Mouse (Mus musculus) liver, adult 2 months (tissue): ENCODE data around the gene Capn15. TPM values are rescaled to one million over a fixed set of nuclear protein-coding genes. Genes with fewer than 3 reads are reported as not detected.
A peak's percentile ranks its signal among the peaks of the same experiment; 100 is the strongest.

ENCODE experiments used
- DNase-seq: peaks from one replicate; pipeline ENCODE4 v3.0.0-alpha.2; 2011; ENCODE audit warnings: low read depth, low spot score; ENCODE audit errors: extremely low read depth
- H3K27ac ChIP-seq: fragments of 200-500 bp; replicated peaks from 2 replicates; pipeline ENCODE4 v1.5.1; 2012; ENCODE audit warnings: low read depth, mild to moderate bottlenecking, control low read depth, inconsistent platforms, low read length; ENCODE audit not compliant: insufficient read depth
- H3K27me3 ChIP-seq: fragments of 200-500 bp; 2 replicates; pipeline ENCODE4 v1.6.1; 2012; ENCODE audit warnings: mild to moderate bottlenecking, moderate library complexity, low read length, inconsistent platforms; ENCODE audit not compliant: control insufficient read depth, insufficient read depth
- H3K36me3 ChIP-seq: fragments of 200-500 bp; 2 replicates; pipeline ENCODE4 v1.6.1; 2012; ENCODE audit warnings: low read length, inconsistent platforms; ENCODE audit not compliant: control insufficient read depth, insufficient read depth
- H3K4me1 ChIP-seq: fragments of 200-500 bp; 2 replicates; pipeline ENCODE4 v1.6.1; 2011; ENCODE audit warnings: low read length; ENCODE audit not compliant: control insufficient read depth, insufficient read depth
- H3K4me3 ChIP-seq: fragments of 200-500 bp; 2 replicates; pipeline ENCODE4 v1.5.1; 2011; ENCODE audit warnings: low read depth, mild to moderate bottlenecking, control low read depth, low read length, moderate library complexity; ENCODE audit not compliant: insufficient read depth
- H3K79me2 ChIP-seq: fragments of 200-500 bp; 2 replicates; pipeline ENCODE4 v1.6.1; 2012; ENCODE audit warnings: inconsistent platforms, mild to moderate bottlenecking, low read length, moderate library complexity; ENCODE audit not compliant: control insufficient read depth, insufficient read depth
- H3K9ac ChIP-seq: fragments of 200-500 bp; 2 replicates; pipeline ENCODE4 v1.6.1; 2012; ENCODE audit warnings: low read depth, mild to moderate bottlenecking, control low read depth, inconsistent platforms, low read length
- CTCF ChIP-seq: fragments of 200-500 bp; IDR thresholded peaks from 2 replicates; pipeline ENCODE4 v1.5.1; 2011; ENCODE audit warnings: low read depth, low read length, control low read depth
- POLR2A ChIP-seq: fragments of 200-500 bp; IDR thresholded peaks from 2 replicates; pipeline ENCODE4 v1.6.1; 2011; ENCODE audit warnings: low read length, control low read depth; ENCODE audit not compliant: insufficient read depth; ENCODE audit errors: extremely low read depth
- whole genome bisulfite sequencing: fragments of 180-500 bp; shearing (Covaris S2); methylation state at CpG from one replicate; pipeline ENCODE4 v1.1.7; 2018; 5-methylcytosine and 5-hydroxymethylcytosine counted together
- polyA plus RNA-seq: library from polyadenylated mRNA; depleted of rRNA; stranded (reverse); fragments of >200 nt; gene quantifications from 2 replicates; pipeline ENCODE4 v1.2.3, GENCODE M21; 2012
- total RNA-seq: library from RNA; depleted of rRNA; stranded (reverse); fragments of >200 nt; gene quantifications from 2 replicates; pipeline ENCODE4 v1.2.3, GENCODE M21; 2014

The Capn15 gene
- total and polyA plus RNA-seq, 2 experiments, result 1.8 to 23.3 TPM

DNA sequence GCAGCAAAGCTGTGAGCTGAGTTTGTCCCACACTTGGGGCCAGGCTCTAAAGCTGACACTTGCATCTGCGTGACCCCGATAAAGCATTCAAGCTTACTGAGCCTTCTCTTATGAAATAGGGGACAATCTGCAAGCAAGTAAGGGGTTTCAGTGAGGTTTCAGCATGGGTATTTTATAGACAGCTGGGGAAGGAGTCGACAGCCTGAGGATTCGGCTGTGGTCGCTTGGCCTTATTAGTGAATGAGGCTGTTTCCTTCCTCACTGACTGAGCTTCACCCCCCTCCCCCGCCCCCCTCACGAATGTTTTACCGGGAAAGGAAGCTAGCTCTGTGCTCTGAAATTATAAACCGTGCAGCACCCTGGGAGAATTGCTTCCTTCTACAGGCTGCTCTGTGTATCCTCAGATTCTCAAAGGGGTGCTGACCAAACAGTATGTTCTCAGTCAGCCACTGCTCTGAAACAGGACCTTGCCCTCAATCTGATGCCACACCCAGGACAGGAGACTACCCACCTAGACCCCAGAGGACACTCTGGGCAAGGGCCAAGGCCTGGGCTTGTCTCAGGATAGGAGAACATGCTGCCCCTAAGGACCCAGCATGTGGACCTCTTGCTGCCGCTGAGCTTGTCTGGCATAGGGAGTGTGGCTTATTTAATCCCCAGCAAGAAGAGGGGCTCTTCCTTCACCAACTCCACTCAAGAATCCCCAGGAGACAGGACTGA is 20.3 kb upstream of the Capn15 start:
- Histone ChIP-seq H3K79me2 (no peaks in the 10 kb centered on the region), H3K27me3 (no peaks in the 10 kb centered on the region), H3K9ac (no peak overlapping the region), H3K4me1 (no peaks in the 10 kb centered on the region), H3K4me3 (no peak overlapping the region), H3K27ac (no peak overlapping the region), H3K36me3 (0 out of 2 replicates have a peak, but pooled peaks cover 2% of the 10 kb centered on the region)
- no peak for TF ChIP-seq CTCF
- no peak for TF ChIP-seq POLR2A
- WGBS, result 77% methylated on average over 10 of the region's 10 CpGs
- no peak for DNase-seq

DNA sequence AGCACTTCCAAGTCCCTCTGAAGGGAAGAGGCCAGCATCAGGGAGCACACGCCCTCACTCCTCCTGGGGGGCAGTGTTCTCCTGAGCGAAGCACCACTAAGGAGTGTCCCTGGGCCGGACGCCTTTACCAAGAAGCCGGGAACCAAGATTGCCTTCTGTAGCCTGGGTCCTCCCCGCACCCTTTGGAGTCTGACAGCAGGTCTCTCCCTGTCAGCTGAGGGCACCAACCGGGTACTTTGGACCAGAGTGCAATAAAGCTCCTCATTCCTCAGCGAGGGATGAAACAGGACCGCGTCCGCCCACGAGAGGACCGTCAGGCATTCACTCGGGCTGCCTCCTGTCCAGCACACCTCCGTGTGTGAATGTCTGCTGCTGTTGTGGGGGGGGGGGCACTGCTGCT is 19.1 kb upstream of the Capn15 start:
- no peak overlapping the region for H3K27ac ChIP-seq
- H3K9ac ChIP-seq, result no peak overlapping the region
- no peak for DNase-seq
- no peak for TF ChIP-seq POLR2A
- no peak for TF ChIP-seq CTCF
- no peaks in the 10 kb centered on the region for H3K79me2 ChIP-seq
- H3K4me3 ChIP-seq, result no peak overlapping the region
- WGBS, result 83% methylated on average over 15 of the region's 15 CpGs
- H3K27me3 ChIP-seq, result no peaks in the 10 kb centered on the region
- no peaks in the 10 kb centered on the region for H3K4me1 ChIP-seq
- 0 out of 2 replicates have a peak, but pooled peaks cover 2% of the 10 kb centered on the region for H3K36me3 ChIP-seq

DNA sequence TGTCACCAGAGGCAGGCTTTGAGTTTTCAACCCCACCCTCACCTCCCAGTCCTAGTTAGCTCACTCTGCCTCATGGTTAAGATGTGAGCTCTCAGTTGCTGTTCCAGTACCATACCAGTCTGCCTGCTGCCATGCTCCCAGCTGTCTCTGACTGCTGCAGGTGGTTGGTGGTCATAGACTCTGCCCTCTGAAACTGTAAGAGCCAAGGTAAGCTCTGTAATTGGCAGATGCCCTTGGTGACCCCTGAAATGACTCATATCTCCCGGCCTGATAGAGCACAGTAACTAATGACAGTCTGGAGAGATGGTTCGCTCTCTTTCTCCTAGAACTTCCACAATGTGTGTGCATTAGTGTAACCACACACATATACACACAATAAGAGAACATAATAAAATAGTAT is 18.3 kb upstream of the Capn15 start:
- Histone ChIP-seq H3K4me3 (no peak overlapping the region), H3K36me3 (0 out of 2 replicates have a peak, but pooled peaks cover 2% of the 10 kb centered on the region), H3K79me2 (no peaks in the 10 kb centered on the region), H3K27ac (no peak overlapping the region), H3K4me1 (no peaks in the 10 kb centered on the region), H3K27me3 (no peaks in the 10 kb centered on the region), H3K9ac (no peak overlapping the region)
- WGBS, result 84% methylated on average over 2 of the region's 2 CpGs
- no peak for DNase-seq
- TF ChIP-seq POLR2A (no peak), CTCF (no peak)

DNA sequence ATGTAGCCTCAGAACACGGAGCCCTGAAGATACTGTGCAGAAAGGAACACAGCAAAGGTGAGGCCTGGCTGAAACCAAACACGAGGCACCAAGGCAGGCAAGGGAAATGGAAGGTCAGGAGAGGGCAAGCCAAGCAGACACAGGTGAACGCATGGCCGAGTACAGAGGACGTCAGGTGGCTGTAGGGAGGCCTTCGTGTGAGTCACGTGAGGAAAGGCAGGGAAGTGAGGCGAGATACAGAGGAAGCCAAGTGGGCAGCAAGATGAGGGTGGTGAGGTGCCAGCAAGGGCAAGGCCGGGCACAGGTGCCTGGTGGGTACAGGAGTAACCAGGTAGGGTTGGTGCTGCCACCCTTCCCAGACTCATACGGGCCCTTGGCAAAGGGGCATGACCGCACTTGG is 12.8 kb upstream of the Capn15 start:
- TF ChIP-seq POLR2A (no peak), CTCF (no peak)
- Histone ChIP-seq H3K27me3 (no peaks in the 10 kb centered on the region), H3K27ac (no peak overlapping the region), H3K9ac (no peak overlapping the region), H3K36me3 (no peaks in the 10 kb centered on the region), H3K4me1 (no peaks in the 10 kb centered on the region), H3K4me3 (no peak overlapping the region), H3K79me2 (no peaks in the 10 kb centered on the region)
- no peak for DNase-seq
- WGBS, result 91% methylated on average over 11 of the region's 11 CpGs

DNA sequence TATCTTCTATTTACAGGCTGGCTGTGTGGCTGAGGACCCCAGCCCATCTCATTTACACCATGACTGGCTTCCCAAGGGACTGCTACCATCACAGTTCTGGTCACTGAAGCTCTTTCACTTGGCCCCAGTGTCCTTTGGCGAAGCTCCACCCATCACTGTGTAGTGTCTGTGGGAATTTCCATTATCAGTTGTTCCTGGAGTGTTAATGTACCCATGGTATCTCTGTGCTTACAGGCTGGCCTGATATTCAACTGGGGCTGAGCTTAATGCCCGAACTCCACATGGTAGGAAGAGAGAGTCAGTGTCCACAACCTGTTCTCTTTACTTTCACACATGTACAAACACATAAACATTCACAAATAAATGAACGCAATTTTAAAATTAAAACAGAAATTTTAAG is 7.9 kb upstream of the Capn15 start:
- TF ChIP-seq POLR2A (no peak), CTCF (no peak)
- Histone ChIP-seq H3K4me3 (no peak overlapping the region), H3K9ac (no peak overlapping the region), H3K27ac (no peak overlapping the region), H3K36me3 (no peaks in the 10 kb centered on the region), H3K4me1 (peaks cover 3% of the 10 kb centered on the region), H3K79me2 (no peaks in the 10 kb centered on the region), H3K27me3 (no peaks in the 10 kb centered on the region)
- WGBS, result 93% methylated on average over 3 of the region's 3 CpGs
- DNase-seq, result no peak

DNA sequence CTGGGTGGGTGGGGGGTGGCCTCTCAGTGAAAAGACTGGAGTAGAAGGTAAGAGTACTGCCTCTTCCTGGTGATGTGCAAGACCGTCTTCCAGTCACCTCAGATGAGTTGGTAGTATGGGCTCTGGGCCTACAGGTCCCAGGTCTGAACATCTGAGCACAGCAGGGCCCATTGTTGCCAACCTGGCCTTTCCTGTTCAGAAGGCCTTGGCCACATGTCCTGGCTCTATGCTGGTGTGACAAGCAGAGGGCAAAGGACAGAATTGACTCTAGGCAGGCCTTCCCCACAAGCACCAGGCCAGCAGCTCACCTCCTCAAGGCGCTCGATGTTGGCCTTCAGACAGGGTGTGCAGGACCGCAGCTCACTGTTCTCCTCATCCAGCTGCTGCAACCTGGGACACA is 6.7 kb upstream of the Capn15 start:
- Histone ChIP-seq H3K27ac (peak overlapping the region; percentile 51), H3K36me3 (no peaks in the 10 kb centered on the region), H3K4me3 (no peak overlapping the region), H3K4me1 (peaks cover 3% of the 10 kb centered on the region), H3K9ac (no peak overlapping the region), H3K27me3 (no peaks in the 10 kb centered on the region), H3K79me2 (no peaks in the 10 kb centered on the region)
- TF ChIP-seq CTCF (no peak), POLR2A (no peak)
- 41% methylated on average over 4 of the region's 4 CpGs for WGBS
- peak; percentile 91 for DNase-seq
